Mouse (Mus musculus) embryo, embryonic 10 days (tissue): Measurements from ENCODE around the gene Maff.

Experiments used
- DNase-seq: peaks from one replicate; pipeline ENCODE4 v3.0.0-alpha.2; 2015; ENCODE audit warnings: low spot score

Maff gene

DNA sequence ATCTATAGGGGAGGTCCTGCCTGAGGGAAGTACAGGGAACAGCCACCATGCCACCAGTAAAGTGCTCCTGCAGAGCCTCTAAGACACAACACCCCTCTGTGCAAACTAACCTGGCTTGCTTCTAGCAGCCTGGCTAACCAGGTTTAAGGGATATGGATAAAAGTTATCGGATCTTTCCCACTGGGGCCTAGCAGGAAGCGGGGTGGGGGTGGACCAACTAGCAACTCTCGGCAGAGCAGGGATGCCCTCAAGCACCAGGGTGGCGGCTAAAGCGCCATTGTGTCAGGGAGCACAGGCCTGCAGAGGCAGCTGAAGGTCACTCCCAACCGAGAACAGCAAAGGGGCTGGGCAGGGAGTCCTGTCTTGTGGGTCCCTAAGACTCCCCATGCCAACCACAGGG lies 17.7 kb downstream of the Maff start:
- DNase-seq = no peak

DNA sequence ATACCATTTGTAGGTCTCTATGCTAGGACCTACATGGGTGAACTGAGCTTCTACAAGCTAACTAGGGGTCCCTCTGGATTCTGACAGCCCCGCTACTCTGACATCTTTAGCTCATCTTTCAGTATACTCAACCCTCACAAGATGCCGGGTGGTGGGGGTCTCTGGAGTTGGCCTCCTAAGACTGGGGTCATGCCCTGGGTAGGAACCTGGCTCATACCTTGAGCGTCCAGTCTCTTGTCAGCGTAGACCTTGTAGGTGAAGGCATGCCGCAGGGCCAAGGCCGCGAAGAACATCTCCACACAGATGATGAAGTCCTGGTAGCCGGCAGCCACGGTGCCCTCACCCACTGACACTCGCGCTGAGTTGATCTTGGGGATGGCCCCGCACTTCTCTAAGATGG lies 18.6 kb downstream of the Maff start:
- DNase-seq = no peak

DNA sequence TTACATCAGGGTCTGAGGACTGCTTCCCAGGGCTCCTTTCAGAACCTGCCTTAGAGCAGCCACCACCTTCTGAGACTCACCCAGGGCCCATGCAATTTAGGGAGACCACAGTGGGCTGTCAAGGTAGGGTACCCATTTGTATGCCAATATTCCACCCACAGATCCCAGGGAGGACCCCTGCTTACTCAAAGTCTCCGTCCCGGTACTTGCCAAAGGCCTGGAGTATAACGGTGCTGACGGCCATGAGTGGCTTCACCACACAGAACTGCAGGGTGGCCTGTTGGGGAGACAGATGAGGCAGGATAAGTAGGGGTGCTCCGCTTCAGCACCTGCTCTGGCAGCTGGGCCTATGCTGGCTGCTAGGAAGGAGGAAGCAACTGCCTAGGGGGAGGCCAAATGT lies 20.0 kb downstream of the Maff start:
- DNase-seq = no peak

DNA sequence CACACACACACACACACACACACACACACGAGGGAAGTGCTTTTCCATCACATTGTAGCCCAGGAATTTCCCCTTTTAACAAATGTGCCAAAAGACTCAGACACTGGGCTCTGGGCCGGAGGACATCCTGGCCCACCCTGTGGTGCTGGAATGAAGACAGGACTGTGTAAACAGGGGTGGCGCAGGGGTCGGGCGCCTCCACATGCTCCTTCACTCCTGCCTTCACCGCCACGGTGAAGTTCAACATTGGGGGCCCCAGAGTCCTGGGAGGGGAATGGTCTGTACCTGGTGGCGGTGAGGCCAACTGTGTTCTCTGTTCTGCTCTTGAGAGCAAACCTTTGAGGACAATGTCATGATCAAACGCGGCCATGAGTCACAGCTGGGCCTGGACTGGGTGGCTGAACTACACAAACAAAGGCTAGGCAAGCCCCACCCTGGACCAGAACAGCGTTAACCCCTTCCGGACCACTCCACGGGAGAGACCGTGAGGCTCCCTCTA lies 21.9 kb downstream of the Maff start:
- DNase-seq = no peak

DNA sequence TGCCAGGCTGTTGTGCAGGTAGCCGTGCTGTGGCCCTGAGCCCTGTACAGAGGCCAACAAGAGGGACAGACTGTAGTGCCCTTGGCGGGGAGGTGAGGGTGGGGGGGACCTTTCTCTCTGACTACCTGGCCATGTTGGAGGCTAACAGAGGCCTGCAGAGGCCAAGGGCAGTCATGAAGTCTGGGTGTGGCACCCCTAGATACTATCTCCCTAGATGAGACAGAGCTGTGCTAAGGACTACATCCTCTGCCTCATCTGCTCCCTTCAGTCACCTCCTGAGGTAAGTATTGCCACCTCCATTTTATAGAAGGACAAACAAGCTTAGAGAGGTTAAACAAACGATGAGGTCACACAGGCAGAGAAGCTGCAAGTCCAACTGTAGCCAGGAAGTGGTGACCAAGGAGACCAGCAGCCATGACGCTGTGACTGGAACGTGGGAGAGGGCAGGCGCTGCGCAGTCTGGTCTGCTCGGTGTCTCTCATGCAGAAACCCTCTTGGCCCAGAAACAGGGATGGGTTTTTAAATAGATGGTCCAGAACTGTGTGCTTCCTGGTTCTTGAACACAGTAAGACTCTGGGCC lies 22.5 kb downstream of the Maff start:
- no peak for DNase-seq

DNA sequence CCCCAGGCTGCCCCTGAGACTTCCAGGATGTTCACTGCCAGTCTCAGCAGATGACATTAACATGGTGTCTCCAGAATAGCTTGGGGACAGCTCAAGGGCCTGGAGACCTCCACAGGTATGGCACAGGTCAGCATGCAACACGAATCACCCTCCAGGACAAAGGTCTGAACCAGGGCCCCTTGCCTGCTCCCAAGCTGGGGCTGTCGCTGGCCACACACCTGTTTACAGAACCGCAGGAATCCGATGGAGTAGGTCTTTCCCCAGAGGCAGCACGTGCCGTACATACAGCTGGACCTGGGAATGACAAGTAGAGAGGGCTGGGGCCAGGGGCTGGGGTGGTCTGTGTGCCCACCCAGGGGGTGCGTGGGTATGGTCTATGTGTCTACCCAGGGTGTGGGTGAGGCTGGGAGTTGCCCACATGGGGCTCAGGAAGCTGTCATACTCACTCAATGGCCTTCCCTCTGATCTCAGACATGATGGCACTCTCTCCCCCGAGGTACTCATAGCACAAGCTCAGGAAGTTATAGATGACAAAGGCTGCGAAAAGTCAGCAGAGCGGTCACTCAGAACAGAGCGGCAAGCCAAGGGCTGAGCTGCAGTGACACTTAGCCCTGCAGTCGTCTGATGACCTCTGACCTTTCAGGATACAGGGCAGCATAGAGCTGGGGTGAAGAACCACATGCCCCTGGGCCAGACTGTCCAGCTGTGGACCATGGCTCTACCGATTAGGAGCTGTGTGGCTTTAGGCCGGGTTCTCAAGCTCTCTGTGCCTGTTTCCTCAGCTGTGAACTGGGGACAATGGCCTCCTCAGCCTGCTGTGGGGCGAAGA lies 23.2 kb downstream of the Maff start:
- peak; percentile 24 for DNase-seq

DNA sequence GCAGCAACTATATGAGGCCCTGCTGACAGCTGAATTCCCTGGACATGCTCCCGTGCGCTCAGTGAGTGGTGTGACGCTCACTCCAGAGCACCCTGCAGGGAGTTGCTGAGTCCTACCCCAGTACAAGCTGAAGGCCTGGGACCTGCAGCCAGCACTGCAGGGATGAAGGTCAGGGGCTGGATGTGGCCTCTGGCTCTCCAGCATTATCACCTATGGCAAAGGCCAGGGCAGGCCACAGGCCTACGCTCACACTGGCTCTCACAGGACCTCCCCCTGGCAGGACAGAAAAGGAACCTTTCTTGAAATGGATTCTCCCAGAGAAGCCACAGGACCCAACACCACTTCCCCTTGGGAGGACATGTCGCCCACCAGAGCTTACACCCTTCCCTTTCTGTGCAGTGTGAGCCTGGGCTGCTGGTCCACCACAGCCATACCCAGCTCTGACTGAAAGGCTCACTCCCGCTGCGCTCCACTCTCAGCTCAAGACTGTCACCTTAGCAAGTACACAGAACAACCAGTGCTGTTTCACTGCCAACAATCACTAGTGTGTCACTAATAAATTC lies 23.9 kb downstream of the Maff start:
- DNase-seq = no peak

DNA sequence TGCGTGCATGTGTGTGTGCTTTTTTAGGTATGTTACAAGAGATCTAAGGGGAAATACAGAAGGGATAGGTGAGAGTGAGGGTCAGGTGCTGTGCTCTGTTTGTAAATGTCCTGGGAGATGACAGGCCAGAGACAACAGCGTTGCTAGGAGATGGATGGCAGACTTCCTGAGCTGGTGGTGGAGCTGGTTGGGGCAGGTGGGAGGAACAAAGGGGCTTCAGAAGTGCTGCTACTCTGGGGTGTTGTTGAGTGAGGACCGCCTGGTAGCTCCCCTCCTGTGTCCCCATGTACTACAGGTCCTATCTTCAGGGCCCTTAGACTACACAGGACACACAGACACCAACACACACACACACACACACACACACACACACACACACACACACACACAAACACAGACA lies 28.3 kb downstream of the Maff start:
- DNase-seq = no peak

DNA sequence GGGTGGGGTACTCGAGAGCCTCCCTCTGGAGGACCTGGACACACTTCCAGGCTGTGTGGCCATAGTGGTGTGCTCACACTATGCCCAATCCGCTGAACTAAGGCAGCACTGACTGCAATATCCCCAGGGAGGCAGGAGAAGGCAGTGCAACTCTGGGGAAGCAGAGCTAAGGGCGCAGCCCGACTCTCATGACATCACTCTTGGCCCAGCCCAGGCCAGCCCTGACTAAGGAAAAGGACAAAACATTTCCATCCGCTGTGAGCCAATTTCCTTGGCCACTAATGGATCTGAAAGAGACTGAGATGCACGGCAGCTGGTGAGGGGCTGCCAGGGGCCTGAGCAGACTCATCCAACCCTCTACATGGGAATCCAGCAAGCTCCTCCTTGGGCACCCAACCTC lies 31.3 kb downstream of the Maff start:
- DNase-seq = no peak

DNA sequence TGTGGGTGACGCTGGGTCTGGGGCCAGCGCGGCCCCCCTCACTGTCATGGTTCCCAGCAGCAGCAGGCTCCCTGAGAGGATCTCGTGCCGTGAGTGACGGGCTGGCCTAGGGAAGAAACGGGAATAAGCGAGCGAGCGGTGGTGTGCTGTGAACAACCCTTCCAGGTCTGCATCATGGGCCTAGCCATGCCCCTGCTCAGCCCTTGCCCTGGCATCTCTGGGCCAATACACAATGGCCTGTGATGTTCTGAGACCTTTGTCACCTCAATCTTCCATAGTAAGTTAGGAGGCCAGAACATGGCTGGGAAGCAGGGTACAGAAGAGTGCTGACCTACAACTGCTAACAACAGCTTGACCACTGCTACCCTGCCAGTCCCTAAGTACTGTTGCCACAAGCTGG lies 32.2 kb downstream of the Maff start:
- DNase-seq = no peak

DNA sequence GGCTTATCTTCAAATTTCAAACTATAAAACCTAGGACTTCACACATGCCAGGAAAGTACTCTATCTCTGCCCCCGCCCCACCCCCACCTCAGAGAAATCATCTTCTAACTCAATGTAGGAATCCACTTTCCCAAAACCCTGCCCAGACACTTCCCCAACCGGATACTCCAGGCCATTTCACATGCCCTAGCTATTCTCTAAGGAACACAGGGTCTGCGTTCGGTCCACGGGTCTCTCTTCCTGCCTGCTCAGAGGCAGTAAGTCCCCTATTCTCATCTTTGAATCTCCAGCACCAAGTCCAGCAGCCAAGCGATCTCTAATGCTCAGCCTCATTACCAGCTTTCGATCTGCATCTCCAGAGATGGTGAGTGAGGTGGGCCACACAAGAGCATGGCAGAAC lies 33.2 kb downstream of the Maff start:
- DNase-seq = no peak

DNA sequence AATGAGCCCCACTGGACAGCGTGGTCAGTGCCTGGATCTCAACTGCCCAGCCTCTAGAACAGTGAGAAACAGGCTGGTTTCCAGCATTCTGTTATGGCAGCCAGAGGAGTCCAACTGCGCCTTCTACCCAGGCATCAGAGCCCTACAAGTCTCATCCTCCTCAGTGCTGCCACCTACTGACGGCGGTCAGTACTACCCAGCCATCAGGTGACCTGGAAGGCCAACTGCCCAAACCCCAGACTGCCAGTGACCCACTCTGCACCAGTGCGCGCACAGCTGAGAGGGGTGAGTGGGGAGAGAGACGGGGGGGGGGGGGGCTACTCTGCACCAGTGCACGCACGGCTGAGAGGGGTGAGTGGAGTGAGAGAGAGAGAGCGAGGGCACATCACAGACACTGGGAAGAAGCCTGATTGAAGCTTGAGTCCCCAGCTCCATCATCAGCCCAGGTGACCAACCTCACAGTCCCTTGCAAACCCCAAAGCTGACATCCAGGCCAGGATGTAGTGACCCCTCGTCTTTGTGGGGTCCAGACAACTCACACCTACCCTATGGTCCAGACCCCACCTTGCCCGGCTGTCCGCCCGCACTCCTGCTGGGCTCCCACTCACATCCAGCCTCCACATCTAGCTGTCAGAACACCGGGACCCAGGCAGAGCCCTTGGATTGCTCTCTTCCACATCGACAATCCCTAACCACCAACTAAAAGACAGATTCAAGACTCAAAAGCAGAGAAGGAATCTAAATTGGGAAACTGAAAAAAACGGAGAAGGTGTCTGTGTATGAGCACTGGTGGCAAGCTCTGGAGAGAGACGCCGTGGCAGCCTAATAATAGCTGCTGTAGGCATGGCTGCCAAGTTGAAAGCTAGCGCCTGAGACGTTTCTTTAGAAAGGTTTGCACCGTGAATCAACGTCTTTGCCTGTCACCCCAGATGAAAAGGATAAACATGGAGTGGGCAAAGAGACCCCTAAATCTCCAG lies 34.3 kb downstream of the Maff start:
- peak; percentile 92 for DNase-seq

DNA sequence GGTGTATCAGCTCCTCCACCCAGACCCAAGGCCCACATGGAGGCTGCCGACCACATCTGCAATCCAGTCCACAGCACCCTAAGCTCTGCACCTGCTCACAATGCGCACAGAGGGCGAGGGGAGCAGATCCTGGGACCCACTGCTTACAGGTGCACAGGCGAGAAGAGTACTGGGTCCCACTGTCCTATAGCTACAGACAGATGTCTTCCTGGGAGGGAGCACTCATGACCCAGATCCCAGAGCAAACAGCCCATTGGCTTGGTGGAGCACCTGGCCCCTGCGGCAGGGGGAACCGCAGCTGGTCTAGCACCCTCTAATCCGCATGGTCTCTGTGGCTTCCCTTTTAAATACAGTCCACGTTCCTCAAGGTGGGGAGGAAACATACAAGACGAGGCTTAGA lies 35.2 kb downstream of the Maff start:
- no peak for DNase-seq

DNA sequence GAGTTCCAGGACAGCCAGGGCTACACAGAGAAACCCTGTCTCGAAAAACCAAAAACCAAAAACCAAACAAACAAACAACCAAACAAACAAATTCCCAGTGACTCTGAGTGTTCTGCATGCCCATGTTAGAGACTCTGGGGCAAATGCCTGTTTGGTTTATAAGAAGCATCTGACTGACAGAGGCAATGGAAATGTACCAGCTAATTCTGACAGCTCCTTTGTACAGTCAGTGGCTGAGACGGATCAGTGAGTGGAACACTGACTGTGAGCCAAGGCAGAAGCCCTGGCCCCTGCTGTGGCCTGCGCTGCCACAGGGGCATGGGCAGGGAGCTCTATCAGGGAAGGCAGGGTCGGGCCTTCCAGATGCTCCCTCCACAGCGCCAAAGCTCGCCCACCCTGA lies 40.7 kb downstream of the Maff start:
- DNase-seq = no peak

DNA sequence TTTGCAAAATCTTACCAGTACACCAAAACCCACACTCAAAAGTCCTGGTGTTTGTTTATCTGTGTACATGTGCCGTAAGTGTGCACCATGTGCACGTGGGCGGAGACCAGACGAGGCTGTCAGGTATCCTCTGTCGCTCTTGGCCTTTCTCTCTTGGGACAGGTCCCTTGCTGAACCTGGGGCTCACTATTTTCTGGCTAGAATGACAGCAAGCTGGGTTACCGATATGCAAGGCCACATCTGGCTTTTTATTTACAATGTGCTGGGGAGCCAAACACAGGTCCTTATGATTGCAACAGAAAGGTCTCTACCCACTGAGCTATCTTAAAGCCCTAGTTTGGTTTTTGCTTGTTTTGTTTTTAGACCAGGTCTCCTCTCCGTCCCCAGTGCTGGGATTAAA lies 41.2 kb downstream of the Maff start:
- DNase-seq = no peak

DNA sequence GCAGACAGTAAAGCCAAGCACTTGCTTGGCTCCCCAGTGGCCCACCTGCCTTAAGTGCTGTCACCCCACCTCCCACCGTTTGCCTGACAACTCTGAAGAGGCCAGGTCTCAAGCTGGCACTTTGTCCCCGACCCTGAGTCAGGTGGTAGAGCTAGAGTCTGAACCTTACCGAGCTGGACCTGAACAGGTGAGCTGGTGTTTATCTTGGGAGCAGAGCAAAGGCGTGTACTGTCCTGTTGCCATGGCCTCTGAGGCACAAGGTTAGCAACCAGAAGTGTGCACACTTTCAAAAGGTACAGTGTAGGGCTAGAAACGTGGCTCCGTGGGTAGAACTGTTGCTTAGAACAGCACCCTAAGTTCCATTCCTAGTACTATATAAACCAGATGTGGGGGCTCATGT lies 41.8 kb downstream of the Maff start:
- DNase-seq = no peak

DNA sequence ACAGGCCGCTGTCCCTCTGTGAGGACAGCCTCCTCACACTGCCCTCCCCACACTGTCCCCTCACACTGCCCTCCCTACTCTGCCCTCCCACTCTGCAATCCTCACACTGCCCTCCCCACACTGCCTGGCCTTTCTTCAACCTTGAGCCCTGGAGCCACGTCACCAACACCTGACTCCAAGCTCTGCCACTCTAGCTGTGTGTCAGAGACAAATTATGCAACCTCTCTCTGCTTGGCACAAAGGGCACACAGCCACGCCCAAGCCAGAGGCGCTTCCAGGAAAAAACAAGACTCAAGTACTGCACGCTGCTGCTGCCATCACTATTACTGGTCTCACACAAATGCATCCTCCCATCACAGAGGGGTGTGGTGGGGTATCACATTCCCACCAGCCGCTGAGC lies 44.0 kb downstream of the Maff start:
- no peak for DNase-seq

DNA sequence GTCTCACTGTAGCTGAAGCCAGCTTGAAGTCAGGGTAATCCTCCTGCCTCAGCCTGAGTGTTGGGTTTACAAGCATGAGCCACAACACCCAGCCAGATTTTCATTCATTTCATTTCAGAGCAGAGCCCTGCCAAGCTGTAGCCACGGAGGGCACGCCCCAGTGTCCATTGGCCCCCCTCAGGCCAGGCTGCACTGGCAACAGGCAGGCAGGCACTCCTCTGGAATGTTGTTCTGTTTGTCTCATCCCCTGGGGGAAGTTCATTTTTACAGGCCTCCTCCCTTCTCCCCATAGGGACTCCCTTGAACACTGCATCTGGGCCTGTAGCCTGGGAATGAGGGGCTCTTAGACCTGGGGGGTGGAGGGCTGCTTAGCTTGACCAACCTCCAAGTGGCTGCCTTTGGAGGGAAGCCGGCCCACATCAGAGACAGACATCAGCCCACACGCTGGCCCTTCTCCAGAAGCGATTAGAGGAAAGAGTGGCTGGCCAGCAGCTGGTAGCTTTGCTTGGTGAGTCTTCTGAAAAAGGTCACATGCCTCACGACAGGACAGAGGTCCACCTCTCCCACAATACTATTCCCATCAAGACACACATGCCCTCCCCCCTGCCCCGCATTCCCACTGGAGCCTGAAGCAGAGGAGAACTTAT lies 45.1 kb downstream of the Maff start:
- no peak for DNase-seq

DNA sequence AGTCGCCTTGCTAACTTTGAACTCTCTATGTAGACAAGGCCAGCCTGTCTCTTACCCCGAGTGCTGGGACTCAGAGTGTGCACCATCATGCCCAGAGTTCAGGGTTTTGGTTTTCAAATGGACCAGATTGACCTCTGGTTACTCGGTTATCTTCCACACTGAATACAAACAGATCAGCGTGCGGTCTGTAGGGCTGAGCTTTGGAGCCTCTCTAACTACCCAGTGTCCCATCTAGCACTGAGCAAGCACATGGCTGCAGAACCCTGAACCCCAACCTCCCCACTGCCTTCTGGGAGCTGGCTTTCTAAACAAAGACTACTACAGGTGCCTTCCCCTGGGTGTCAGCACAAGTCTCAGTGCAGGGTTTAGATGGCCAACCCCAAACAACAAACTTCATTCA lies 46.1 kb downstream of the Maff start:
- DNase-seq = no peak

DNA sequence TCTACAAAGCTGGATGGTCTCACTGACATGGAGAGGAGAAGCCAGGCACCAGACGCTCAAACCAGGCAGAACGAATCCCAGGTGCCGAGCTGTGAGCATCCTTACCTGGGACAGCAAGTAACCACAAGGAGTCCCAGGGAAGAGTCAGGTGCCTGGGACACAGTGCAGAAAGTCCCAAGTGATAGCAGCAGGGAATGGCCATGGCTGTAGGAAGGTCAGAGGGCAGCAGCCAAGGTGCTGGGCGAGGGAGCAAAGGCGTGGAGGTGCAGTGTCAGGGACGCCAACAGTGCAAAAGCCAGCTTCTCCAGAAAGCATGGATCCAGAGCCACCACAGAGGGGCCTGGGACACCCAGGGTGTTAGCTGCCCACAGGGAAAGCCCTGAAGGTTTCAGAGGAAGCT lies 46.7 kb downstream of the Maff start:
- no peak for DNase-seq

DNA sequence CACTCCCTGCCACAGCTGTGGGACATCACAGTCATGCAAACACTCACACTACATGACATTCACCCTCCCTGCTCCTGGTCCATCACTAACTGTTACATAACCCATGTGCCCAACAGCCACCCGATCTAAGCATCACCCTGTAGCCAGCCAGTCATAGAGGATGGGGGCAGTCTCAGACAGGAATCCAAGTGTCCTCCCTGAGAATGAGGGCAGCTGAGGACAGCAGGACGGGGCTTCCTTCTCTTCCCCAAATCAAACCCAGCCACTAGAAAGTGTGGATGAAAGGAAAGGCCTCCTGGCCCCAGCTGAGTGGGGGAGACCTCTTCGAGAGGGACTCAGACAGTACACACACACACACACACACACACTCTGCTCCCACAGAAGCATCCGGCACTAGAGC lies 48.4 kb downstream of the Maff start:
- DNase-seq = no peak

DNA sequence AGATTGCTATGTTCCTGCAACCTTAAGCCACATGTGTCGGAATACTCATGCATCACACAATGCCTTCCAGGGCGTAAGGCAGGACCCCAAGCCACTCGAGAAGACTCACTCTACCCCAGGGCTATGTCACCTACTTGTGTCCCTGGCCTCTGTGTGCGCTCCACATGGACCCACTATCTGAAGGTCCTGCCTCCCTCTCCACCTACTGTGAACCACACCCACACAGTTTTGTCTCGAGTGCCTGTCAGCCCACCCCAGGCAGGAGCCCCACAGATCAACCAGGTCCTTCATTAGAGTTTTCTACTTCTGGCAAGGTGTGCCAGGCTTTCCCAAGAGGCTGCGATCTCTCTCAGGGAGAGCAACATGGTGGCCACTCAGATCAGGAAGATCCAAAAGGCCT lies 48.9 kb downstream of the Maff start:
- no peak for DNase-seq
